Mouse (Mus musculus) splenic B cell, adult 2 months (primary cell): ENCODE data around the gene Rimklb.
"Not testable (repeated sequence)": the region's sequence is repeated elsewhere in the genome, so short reads cannot be mapped to it uniquely, and the experiment has no call there.

ENCODE experiments used
- DNase-seq: peaks from one replicate; pipeline ENCODE4 v3.0.0-alpha.2; 2011; ENCODE audit warnings: low read depth, low spot score
- H3K27me3 ChIP-seq: 2 replicates; pipeline ENCODE4 v1.6.1; 2012; ENCODE audit warnings: mild to moderate bottlenecking, low read length, moderate library complexity, mixed read lengths; ENCODE audit not compliant: control insufficient read depth, poor library complexity, insufficient read depth, severe bottlenecking
- H3K36me3 ChIP-seq: 2 replicates; pipeline ENCODE4 v1.6.1; 2012; ENCODE audit warnings: mild to moderate bottlenecking, low read length, moderate library complexity, mixed read lengths; ENCODE audit not compliant: control insufficient read depth, poor library complexity, insufficient read depth, severe bottlenecking

Gene Rimklb

DNA sequence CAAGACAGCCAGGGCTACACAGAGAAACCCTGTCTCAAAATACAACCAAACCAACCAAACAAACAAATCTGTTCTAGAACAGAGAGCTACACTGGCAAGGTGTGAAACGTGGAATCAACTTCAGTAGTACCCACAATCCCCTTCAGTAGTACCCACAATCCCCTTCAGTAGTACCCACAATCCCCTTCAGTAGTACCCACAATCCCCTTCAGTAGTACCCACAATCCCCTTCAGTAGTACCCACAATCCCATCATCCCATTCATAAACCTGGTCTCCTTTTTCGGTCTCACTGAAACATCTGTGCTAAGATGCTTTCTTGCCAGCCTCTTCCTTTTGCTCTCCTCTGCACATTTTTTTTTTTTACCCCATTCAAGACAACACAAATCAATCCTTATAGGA lies 17.2 kb upstream of the Rimklb start:
- not testable (repeated sequence) for DNase-seq, H3K27me3 ChIP-seq, H3K36me3 ChIP-seq

GRCm38 (mm10) chr6:122514312-122514711 lies 15.8 kb upstream of the Rimklb start:
- DNase-seq = no peak
- no peaks in the 10 kb centered on the region for H3K36me3 ChIP-seq

GRCm38 (mm10) chr6:122512914-122513878 lies 14.6 kb upstream of the Rimklb start:
- no peak for DNase-seq
- H3K36me3 ChIP-seq = no peaks in the 10 kb centered on the region
- no peaks in the 10 kb centered on the region for H3K27me3 ChIP-seq

More at GRCm38 (mm10) chr6:122514312-122514711, 15.8 kb upstream of the Rimklb start:
- H3K27me3 ChIP-seq = no peaks in the 10 kb centered on the region

- Histone ChIP-seq H3K27me3 (no peaks in the 10 kb centered on the region), H3K36me3 (no peaks in the 10 kb centered on the region)
- no peak for DNase-seq
Observed at GRCm38 (mm10) chr6:122508494-122508893, 9.9 kb upstream of the Rimklb start.

- no peaks in the 10 kb centered on the region for H3K36me3 ChIP-seq
- H3K27me3 ChIP-seq = no peaks in the 10 kb centered on the region
- DNase-seq = no peak
Observed at GRCm38 (mm10) chr6:122505545-122505944, 7.0 kb upstream of the Rimklb start, which contains the start of gene Mfap5. Gene Mfap5 (plus strand): TSS chr6:122505845.

- DNase-seq = no peak
- Histone ChIP-seq H3K27me3 (no peaks in the 10 kb centered on the region), H3K36me3 (no peaks in the 10 kb centered on the region)
Observed at GRCm38 (mm10) chr6:122505041-122505440, 6.5 kb upstream of the Rimklb start.

- DNase-seq = peak; percentile 42
Observed at GRCm38 (mm10) chr6:122496501-122496900, 2.1 kb downstream of the Rimklb start.

GRCm38 (mm10) chr6:122495082-122495881 lies 3.3 kb downstream of the Rimklb start:
- no peaks in the 10 kb centered on the region for H3K36me3 ChIP-seq
- no peak for DNase-seq
- H3K27me3 ChIP-seq = no peaks in the 10 kb centered on the region; the same call in none of the 2 replicates

More at GRCm38 (mm10) chr6:122496501-122496900, 2.1 kb downstream of the Rimklb start:
- no peaks in the 10 kb centered on the region; the same call in none of the 2 replicates for H3K27me3 ChIP-seq
- no peaks in the 10 kb centered on the region for H3K36me3 ChIP-seq

GRCm38 (mm10) chr6:122493799-122494472 lies 4.6 kb downstream of the Rimklb start:
- Histone ChIP-seq H3K36me3 (no peaks in the 10 kb centered on the region), H3K27me3 (no peaks in the 10 kb centered on the region; the same call in none of the 2 replicates)
- DNase-seq = no peak

DNA sequence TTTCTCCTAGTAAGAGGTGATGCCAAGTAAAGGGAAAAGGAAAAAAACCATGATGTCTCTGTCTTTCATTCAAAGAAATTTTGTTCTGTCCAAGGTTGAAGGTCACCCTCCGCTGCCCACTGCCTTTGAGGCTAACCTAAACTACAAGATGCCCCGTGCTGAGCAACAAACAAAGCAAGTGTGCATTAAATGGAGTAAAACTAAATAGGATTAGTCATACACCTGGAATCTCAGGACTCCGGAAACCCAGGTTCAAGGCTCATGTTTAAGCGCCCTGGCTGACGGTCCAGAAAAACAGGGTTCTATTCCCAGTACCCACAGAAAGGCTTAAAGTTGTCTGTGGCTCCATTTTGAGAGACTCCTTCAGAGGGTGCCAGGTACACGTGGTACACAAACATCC lies 6.1 kb downstream of the Rimklb start:
- Histone ChIP-seq H3K36me3 (no peaks in the 10 kb centered on the region), H3K27me3 (no peaks in the 10 kb centered on the region)
- no peak for DNase-seq

- peak; percentile 40 for DNase-seq
- Histone ChIP-seq H3K36me3 (no peaks in the 10 kb centered on the region), H3K27me3 (no peaks in the 10 kb centered on the region)
Observed at GRCm38 (mm10) chr6:122491557-122491956, 7.0 kb downstream of the Rimklb start.

- H3K36me3 ChIP-seq = no peaks in the 10 kb centered on the region
- H3K27me3 ChIP-seq = no peaks in the 10 kb centered on the region; the same call in 1 of the 2 replicates
- no peak for DNase-seq
Observed at GRCm38 (mm10) chr6:122490929-122491512, 7.5 kb downstream of the Rimklb start.

DNA sequence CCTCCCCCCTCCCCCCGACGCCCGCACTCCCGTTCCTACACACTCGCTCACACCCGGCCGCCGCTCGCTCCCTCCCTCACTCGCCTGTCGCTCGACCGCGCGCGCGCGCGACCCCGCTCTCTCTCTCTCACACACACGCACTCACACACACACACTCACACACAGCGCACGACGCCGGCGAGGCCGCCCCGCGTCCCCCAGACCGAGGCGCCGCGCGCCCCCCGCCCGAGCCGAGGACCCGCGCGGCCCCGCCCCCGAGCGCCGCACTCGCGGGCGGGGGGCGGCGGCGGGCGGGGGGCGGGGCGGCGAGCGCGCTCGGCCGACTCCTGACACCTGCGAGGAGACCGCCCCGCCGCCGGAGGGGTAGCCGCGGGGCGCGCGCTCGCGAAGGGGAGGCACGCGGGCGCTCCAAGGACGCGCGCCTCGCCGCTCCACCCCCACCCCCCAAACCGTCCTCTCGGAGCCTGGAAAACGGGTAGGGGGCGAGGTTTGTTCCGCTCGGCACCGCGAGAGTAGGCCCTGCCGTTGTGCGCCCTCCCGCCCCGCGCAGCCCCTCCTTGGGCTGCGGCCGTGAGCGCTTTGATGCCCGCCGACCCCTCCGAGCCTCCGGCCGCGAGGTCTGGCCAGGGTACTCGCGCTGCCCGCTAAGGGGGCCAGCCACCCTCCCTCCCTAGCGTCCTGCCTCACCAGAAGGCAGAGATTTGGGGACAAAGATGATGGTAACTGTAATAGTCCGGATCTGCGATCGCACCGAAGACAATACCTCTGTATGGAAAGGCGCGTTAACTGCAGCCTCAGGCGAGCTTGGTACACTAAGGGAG lies 12.1 kb downstream of the Rimklb start:
- Histone ChIP-seq H3K27me3 (no peaks in the 10 kb centered on the region; the same call in 1 of the 2 replicates), H3K36me3 (no peaks in the 10 kb centered on the region)
- peak; percentile 33 for DNase-seq
